Mouse (Mus musculus) neural tube, embryonic 11.5 days (tissue): ENCODE results near the gene Mtmr4. TPM values are rescaled to one million over a fixed set of nuclear protein-coding genes. Genes with fewer than 3 reads are reported as not detected.

ENCODE experiments used
- ATAC-seq: fragments of 200-750 bp; cut with Nextera tagmentation; 2 replicates; pipeline ENCODE4 v1.8.0; 2017; ENCODE audit warnings: moderate number of reproducible peaks, mild to moderate bottlenecking, moderate TSS enrichment, moderate library complexity; ENCODE audit not compliant: insufficient read depth, low FRiP score, low TSS enrichment
- DNase-seq: peaks from one replicate; pipeline ENCODE4 v3.0.0-alpha.2; 2015; ENCODE audit warnings: low spot score
- H3K27ac ChIP-seq: fragments of 300-500 bp; sonication (generic); 2 replicates; pipeline ENCODE4 v1.5.1; 2014; ENCODE audit warnings: low read depth, mild to moderate bottlenecking, low read length
- H3K27me3 ChIP-seq: fragments of 300-500 bp; sonication (generic); 2 replicates; pipeline ENCODE4 v1.6.1; 2014; ENCODE audit warnings: mild to moderate bottlenecking, low read length, mixed read lengths; ENCODE audit not compliant: control insufficient read depth, insufficient read depth
- H3K36me3 ChIP-seq: fragments of 300-500 bp; sonication (generic); 2 replicates; pipeline ENCODE4 v1.6.1; 2014; ENCODE audit warnings: mild to moderate bottlenecking, low read length, moderate library complexity, mixed read lengths; ENCODE audit not compliant: control insufficient read depth, insufficient read depth
- H3K4me1 ChIP-seq: fragments of 300-500 bp; sonication (generic); 2 replicates; pipeline ENCODE4 v1.6.1; 2014; ENCODE audit warnings: low read length, mixed read lengths; ENCODE audit not compliant: control insufficient read depth, insufficient read depth
- H3K4me2 ChIP-seq: fragments of 300-500 bp; sonication (generic); 2 replicates; pipeline ENCODE4 v1.6.1; 2014; ENCODE audit warnings: low read depth, mild to moderate bottlenecking, moderate library complexity
- H3K4me3 ChIP-seq: fragments of 300-500 bp; sonication (generic); 2 replicates; pipeline ENCODE4 v1.5.1; 2014; ENCODE audit warnings: low read depth, low read length
- H3K9ac ChIP-seq: fragments of 300-500 bp; sonication (generic); 2 replicates; pipeline ENCODE4 v1.6.1; 2014; ENCODE audit warnings: mild to moderate bottlenecking, low read length
- H3K9me3 ChIP-seq: fragments of 300-500 bp; sonication (generic); 2 replicates; pipeline ENCODE4 v1.6.1; 2016; ENCODE audit warnings: low read length; ENCODE audit not compliant: control insufficient read depth
- WGBS: fragments of 180-500 bp; shearing (Covaris S2); extraction: QIAGEN DNeasy Blood & Tissue Kit; methylation state at CpG from one replicate; pipeline ENCODE4 v1.1.7; 2014; 5-methylcytosine and 5-hydroxymethylcytosine counted together
- polyA plus RNA-seq: library from polyadenylated mRNA; unstranded; fragments of >200 nt; fragmentation: Nextera tagmentation; extraction: Ambion mirVana; gene quantifications from 2 replicates; pipeline ENCODE4 v1.2.1, GENCODE M21; 2014

Gene Mtmr4
- polyA plus RNA-seq, 1 experiment from 2014 or later, result 95.9 TPM

GRCm38 (mm10) chr11:87616790-87617474 is 25.0 kb downstream of the Mtmr4 start, which contains the start of gene Hsf5:
Hsf5 (plus strand) TSS chr11:87617164.
- DNase-seq, result no peak
- Histone ChIP-seq H3K9ac (no peak within 1 kb of the TSS), H3K4me1 (no peaks in the 10 kb centered on the region), H3K4me2 (no peak within 1 kb of the TSS), H3K4me3 (no peak within 1 kb of the TSS), H3K36me3 (peaks cover 31% of the 10 kb centered on the region), H3K9me3 (no peaks in the 10 kb centered on the region), H3K27me3 (no peaks in the 10 kb centered on the region), H3K27ac (no peak within 1 kb of the TSS)
- WGBS, result 88% methylated on average over 31 of the region's 69 CpGs
- ATAC-seq, result no peak

GRCm38 (mm10) chr11:87617606-87618005 is 25.6 kb downstream of the Mtmr4 start:
- Histone ChIP-seq H3K27ac (no peak overlapping the region), H3K4me2 (no peak overlapping the region), H3K27me3 (no peaks in the 10 kb centered on the region), H3K9ac (no peak overlapping the region), H3K4me1 (no peaks in the 10 kb centered on the region), H3K36me3 (peaks cover 26% of the 10 kb centered on the region), H3K4me3 (no peak overlapping the region), H3K9me3 (no peaks in the 10 kb centered on the region)
- WGBS, result 95% methylated on average over 27 of the region's 32 CpGs
- DNase-seq, result no peak
- ATAC-seq, result no peak

GRCm38 (mm10) chr11:87623160-87623559 is 31.2 kb downstream of the Mtmr4 start:
- DNase-seq (no peak), ATAC-seq (no peak)
- no peak overlapping the region for H3K4me3 ChIP-seq
- H3K27ac ChIP-seq, result no peak overlapping the region
- no peak overlapping the region for H3K9ac ChIP-seq
- H3K27me3 ChIP-seq, result no peaks in the 10 kb centered on the region
- peaks cover 2% of the 10 kb centered on the region; the same call in 1 of the 2 replicates for H3K36me3 ChIP-seq
- no peaks in the 10 kb centered on the region for H3K9me3 ChIP-seq
- no peak overlapping the region for H3K4me2 ChIP-seq
- 75% methylated on average over 4 of the region's 4 CpGs for WGBS
- H3K4me1 ChIP-seq, result no peaks in the 10 kb centered on the region

GRCm38 (mm10) chr11:87629859-87630258 is 37.9 kb downstream of the Mtmr4 start:
- H3K27ac ChIP-seq, result no peak overlapping the region
- no peak overlapping the region for H3K4me3 ChIP-seq
- H3K27me3 ChIP-seq, result no peaks in the 10 kb centered on the region
- no peak overlapping the region for H3K4me2 ChIP-seq
- H3K9ac ChIP-seq, result no peak overlapping the region
- H3K4me1 ChIP-seq, result no peaks in the 10 kb centered on the region
- 34% methylated on average over 10 of the region's 10 CpGs for WGBS
- no peaks in the 10 kb centered on the region for H3K36me3 ChIP-seq
- peak; percentile 55 for DNase-seq
- no peaks in the 10 kb centered on the region for H3K9me3 ChIP-seq
- no peak for ATAC-seq

- 18% methylated on average over 2 of the region's 2 CpGs for WGBS
- H3K9ac ChIP-seq, result peak overlapping the region; percentile 55
- no peak for DNase-seq
- no peaks in the 10 kb centered on the region for H3K27me3 ChIP-seq
- ATAC-seq, result no peak
- H3K9me3 ChIP-seq, result no peaks in the 10 kb centered on the region
- H3K4me2 ChIP-seq, result peak overlapping the region; percentile 40
- H3K4me1 ChIP-seq, result 0 out of 2 replicates have a peak, but pooled peaks cover 2% of the 10 kb centered on the region
- H3K36me3 ChIP-seq, result no peaks in the 10 kb centered on the region
- H3K4me3 ChIP-seq, result peak overlapping the region; percentile 24
- no peak overlapping the region for H3K27ac ChIP-seq
Measured at GRCm38 (mm10) chr11:87638793-87639192, 46.8 kb downstream of the Mtmr4 start.

GRCm38 (mm10) chr11:87639206-87639605 is 47.2 kb downstream of the Mtmr4 start:
- no peak for ATAC-seq
- H3K4me2 ChIP-seq, result peak overlapping the region; percentile 40
- peak overlapping the region; percentile 24 for H3K4me3 ChIP-seq
- H3K27me3 ChIP-seq, result no peaks in the 10 kb centered on the region
- H3K9me3 ChIP-seq, result no peaks in the 10 kb centered on the region
- peak overlapping the region; percentile 55 for H3K9ac ChIP-seq
- under 1% methylated on average over 29 of the region's 29 CpGs for WGBS
- H3K4me1 ChIP-seq, result 0 out of 2 replicates have a peak, but pooled peaks cover 2% of the 10 kb centered on the region
- no peak overlapping the region for H3K27ac ChIP-seq
- H3K36me3 ChIP-seq, result no peaks in the 10 kb centered on the region
- DNase-seq, result peak; percentile 66

- H3K4me1 ChIP-seq, result 0 out of 2 replicates have a peak, but pooled peaks cover 2% of the 10 kb centered on the region
- H3K4me3 ChIP-seq, result no peak overlapping the region
- H3K4me2 ChIP-seq, result no peak overlapping the region
- no peak overlapping the region for H3K9ac ChIP-seq
- no peaks in the 10 kb centered on the region for H3K27me3 ChIP-seq
- DNase-seq, result no peak
- no peak overlapping the region for H3K27ac ChIP-seq
- no peak for ATAC-seq
- no peaks in the 10 kb centered on the region for H3K9me3 ChIP-seq
- H3K36me3 ChIP-seq, result no peaks in the 10 kb centered on the region
Measured at GRCm38 (mm10) chr11:87642865-87643264, 50.9 kb downstream of the Mtmr4 start.

GRCm38 (mm10) chr11:87654693-87655092 is 62.7 kb downstream of the Mtmr4 start:
- DNase-seq (no peak), ATAC-seq (no peak)
- no peaks in the 10 kb centered on the region for H3K9me3 ChIP-seq
- no peaks in the 10 kb centered on the region for H3K36me3 ChIP-seq
- WGBS, result 86% methylated on average over 5 of the region's 5 CpGs
- H3K4me1 ChIP-seq, result no peaks in the 10 kb centered on the region
- no peak overlapping the region for H3K27ac ChIP-seq
- no peak overlapping the region for H3K4me2 ChIP-seq
- H3K9ac ChIP-seq, result no peak overlapping the region
- no peak overlapping the region for H3K4me3 ChIP-seq
- no peaks in the 10 kb centered on the region for H3K27me3 ChIP-seq

GRCm38 (mm10) chr11:87659216-87659615 is 67.3 kb downstream of the Mtmr4 start:
- H3K9ac ChIP-seq, result no peak overlapping the region
- no peak for ATAC-seq
- 72% methylated on average over 7 of the region's 7 CpGs for WGBS

More at GRCm38 (mm10) chr11:87659216-87659615, 67.3 kb downstream of the Mtmr4 start:
- Histone ChIP-seq H3K4me1 (no peaks in the 10 kb centered on the region; the same call in 1 of the 2 replicates), H3K36me3 (no peaks in the 10 kb centered on the region), H3K4me2 (no peak overlapping the region), H3K4me3 (no peak overlapping the region), H3K27me3 (0 out of 2 replicates have a peak, but pooled peaks cover 4% of the 10 kb centered on the region), H3K9me3 (no peaks in the 10 kb centered on the region), H3K27ac (no peak overlapping the region)
- DNase-seq, result no peak
